Mouse (Mus musculus) embryonic facial prominence, embryonic 14.5 days (tissue): ENCODE data around the gene Camk1. TPM values are rescaled to one million over a fixed set of nuclear protein-coding genes. Genes with fewer than 3 reads are reported as not detected.
"Not testable (repeated sequence)": the region's sequence is repeated elsewhere in the genome, so short reads cannot be mapped to it uniquely, and the experiment has no call there.

ENCODE experiments used
- ATAC-seq: fragments of 200-750 bp; cut with Nextera tagmentation; 2 replicates; pipeline ENCODE4 v1.8.0; 2017; ENCODE audit warnings: low read depth, moderate number of reproducible peaks, moderate TSS enrichment
- DNase-seq: peaks from one replicate; pipeline ENCODE4 v3.0.0-alpha.2; 2015; ENCODE audit warnings: low spot score
- H3K27ac ChIP-seq: fragments of 300-500 bp; sonication (generic); replicated peaks from 2 replicates; pipeline ENCODE4 v1.5.1; 2014; ENCODE audit warnings: low read depth, mild to moderate bottlenecking, low read length, moderate library complexity
- H3K27me3 ChIP-seq: fragments of 300-500 bp; sonication (generic); replicated peaks from 2 replicates; pipeline ENCODE4 v1.6.1; 2014; ENCODE audit warnings: low read length; ENCODE audit not compliant: control insufficient read depth, insufficient read depth
- H3K36me3 ChIP-seq: fragments of 300-500 bp; sonication (generic); 2 replicates; pipeline ENCODE4 v1.6.1; 2014; ENCODE audit warnings: low read length, mixed read lengths; ENCODE audit not compliant: control insufficient read depth, insufficient read depth
- H3K4me1 ChIP-seq: fragments of 300-500 bp; sonication (generic); 2 replicates; pipeline ENCODE4 v1.6.1; 2014; ENCODE audit warnings: antibody characterized with exemption, low read length; ENCODE audit not compliant: control insufficient read depth, insufficient read depth
- H3K4me2 ChIP-seq: fragments of 300-500 bp; sonication (generic); 2 replicates; pipeline ENCODE4 v1.6.1; 2014; ENCODE audit warnings: low read depth, mild to moderate bottlenecking, low read length, moderate library complexity, mixed read lengths
- H3K4me3 ChIP-seq: fragments of 300-500 bp; sonication (generic); 2 replicates; pipeline ENCODE4 v1.5.1; 2014; ENCODE audit warnings: low read depth, mild to moderate bottlenecking, low read length
- H3K9ac ChIP-seq: fragments of 300-500 bp; sonication (generic); 2 replicates; pipeline ENCODE4 v1.6.1; 2014; ENCODE audit warnings: low read depth, mild to moderate bottlenecking, low read length, moderate library complexity, mixed read lengths
- H3K9me3 ChIP-seq: fragments of 300-500 bp; sonication (generic); 2 replicates; pipeline ENCODE4 v1.6.1; 2016; ENCODE audit warnings: low read length; ENCODE audit not compliant: control insufficient read depth
- WGBS: fragments of 180-500 bp; shearing (Covaris S2); extraction: QIAGEN DNeasy Blood & Tissue Kit; methylation state at CpG from one replicate; pipeline ENCODE4 v1.1.7; 2014; 5-methylcytosine and 5-hydroxymethylcytosine counted together
- polyA plus RNA-seq: library from polyadenylated mRNA; unstranded; fragments of >200 nt; fragmentation: Nextera tagmentation; extraction: Ambion mirVana; gene quantifications from 2 replicates; pipeline ENCODE4 v1.2.1, GENCODE M21; 2014

The Camk1 gene
- polyA plus RNA-seq, 1 experiment from 2014 or later = 103 TPM

DNA sequence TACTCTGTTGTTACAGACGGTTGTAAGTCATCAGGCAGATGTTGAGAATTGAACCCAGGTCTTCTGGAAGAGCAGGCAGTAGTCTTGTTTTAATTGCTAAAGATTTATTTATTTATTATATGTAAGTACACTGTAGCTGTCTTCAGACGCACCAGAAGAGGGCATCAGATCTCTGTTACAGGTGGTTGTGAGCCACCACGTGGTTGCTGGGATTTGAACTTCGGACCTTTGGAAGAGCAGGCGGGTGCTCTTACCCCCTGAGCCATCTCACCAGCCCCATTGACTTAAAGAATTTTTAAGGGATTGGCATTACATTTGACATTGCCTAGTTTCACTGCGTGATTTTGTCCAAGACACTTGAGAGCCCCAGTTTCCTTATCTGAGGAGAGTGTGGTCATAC is 11.1 kb downstream of the Camk1 start:
- H3K27ac ChIP-seq, H3K4me2 ChIP-seq, H3K4me1 ChIP-seq, ATAC-seq, H3K27me3 ChIP-seq, H3K4me3 ChIP-seq, H3K9me3 ChIP-seq, H3K9ac ChIP-seq, DNase-seq: not testable (repeated sequence)
- WGBS = 72% methylated on average over 6 of the region's 6 CpGs
- H3K36me3 ChIP-seq = peaks cover 50% of the 10 kb centered on the region

DNA sequence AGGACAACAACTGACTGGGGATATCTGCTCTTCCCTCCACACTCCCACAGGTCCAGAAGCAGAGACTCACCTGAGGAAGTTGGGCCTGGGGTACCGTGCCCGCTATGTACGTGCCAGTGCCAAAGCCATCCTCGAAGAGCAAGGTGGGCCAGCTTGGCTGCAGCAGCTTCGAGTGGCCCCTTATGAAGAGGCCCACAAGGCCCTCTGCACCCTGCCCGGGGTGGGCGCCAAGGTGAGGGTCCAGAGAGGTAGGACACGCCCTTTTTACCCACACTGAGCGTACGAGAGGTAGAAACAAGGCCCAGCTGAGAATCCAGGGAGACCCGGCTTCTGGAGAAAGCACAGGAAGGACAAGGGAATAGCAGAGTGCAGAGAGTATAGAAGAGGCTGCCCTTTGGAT is 12.1 kb downstream of the Camk1 start:
- H3K36me3 ChIP-seq = peaks cover 40% of the 10 kb centered on the region

DNA sequence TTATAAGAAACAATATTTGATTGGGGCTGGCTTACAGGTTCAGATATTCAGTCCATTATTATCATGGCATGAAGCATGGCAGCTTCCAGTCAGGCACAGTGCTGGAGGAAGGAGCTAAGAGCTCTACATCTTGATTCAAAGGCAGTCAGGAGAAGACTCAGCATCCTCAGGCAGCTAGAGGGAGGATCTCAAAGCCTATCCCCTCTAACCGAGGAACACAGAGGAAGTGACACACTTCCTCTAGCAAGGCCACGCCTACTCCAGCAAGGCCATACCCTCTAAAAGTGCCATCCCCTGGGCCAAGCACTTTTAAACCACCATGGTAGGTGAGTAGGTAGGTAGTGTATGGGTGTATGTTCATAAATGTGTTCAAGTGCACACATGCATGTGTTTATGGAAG is 13.2 kb downstream of the Camk1 start:
- no peak overlapping the region for H3K4me2 ChIP-seq
- H3K4me3 ChIP-seq = no peak overlapping the region
- DNase-seq (no peak), ATAC-seq (no peak)
- H3K27ac ChIP-seq = no peak overlapping the region
- H3K9me3 ChIP-seq = no peaks in the 10 kb centered on the region
- H3K9ac ChIP-seq = no peak overlapping the region
- WGBS = 52% methylated on average over 2 of the region's 2 CpGs
- H3K36me3 ChIP-seq = peaks cover 32% of the 10 kb centered on the region
- H3K27me3 ChIP-seq = no peaks in the 10 kb centered on the region
- H3K4me1 ChIP-seq = 0 out of 2 replicates have a peak, but pooled peaks cover 5% of the 10 kb centered on the region

More for the DNA sequence above, 12.1 kb downstream of the Camk1 start:
- WGBS = 95% methylated on average over 9 of the region's 11 CpGs
- ATAC-seq (no peak), DNase-seq (no peak)
- Histone ChIP-seq H3K27ac (no peak overlapping the region), H3K4me1 (no peaks in the 10 kb centered on the region), H3K27me3 (no peaks in the 10 kb centered on the region), H3K9ac (no peak overlapping the region), H3K4me2 (no peak overlapping the region), H3K4me3 (no peak overlapping the region), H3K9me3 (no peaks in the 10 kb centered on the region)

DNA sequence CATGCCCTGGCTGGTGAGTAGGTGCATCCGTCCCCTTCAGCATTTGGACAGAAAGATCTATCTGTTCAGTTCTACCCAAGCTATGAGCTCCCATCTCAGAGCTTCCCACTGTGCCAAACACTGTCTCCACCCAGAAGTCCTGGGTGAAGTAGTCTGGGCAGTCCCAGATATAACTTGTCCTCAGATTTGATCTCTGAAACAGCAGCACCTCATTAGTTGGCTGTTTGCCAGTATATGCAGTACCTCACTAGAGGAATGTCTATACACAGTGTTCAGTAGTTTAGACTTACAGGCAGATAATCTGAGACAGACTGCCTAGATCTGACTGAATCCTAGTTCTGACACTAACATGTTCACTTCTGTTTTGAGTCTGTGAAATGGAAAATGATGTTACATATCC is 14.4 kb downstream of the Camk1 start:
- Histone ChIP-seq H3K27ac (no peak overlapping the region), H3K9ac (no peak overlapping the region), H3K9me3 (no peaks in the 10 kb centered on the region), H3K36me3 (peaks cover 32% of the 10 kb centered on the region), H3K4me1 (0 out of 2 replicates have a peak, but pooled peaks cover 5% of the 10 kb centered on the region), H3K27me3 (no peaks in the 10 kb centered on the region), H3K4me2 (no peak overlapping the region), H3K4me3 (no peak overlapping the region)
- ATAC-seq (no peak), DNase-seq (no peak)
- 88% methylated on average over 1 of the region's 1 CpGs for WGBS

DNA sequence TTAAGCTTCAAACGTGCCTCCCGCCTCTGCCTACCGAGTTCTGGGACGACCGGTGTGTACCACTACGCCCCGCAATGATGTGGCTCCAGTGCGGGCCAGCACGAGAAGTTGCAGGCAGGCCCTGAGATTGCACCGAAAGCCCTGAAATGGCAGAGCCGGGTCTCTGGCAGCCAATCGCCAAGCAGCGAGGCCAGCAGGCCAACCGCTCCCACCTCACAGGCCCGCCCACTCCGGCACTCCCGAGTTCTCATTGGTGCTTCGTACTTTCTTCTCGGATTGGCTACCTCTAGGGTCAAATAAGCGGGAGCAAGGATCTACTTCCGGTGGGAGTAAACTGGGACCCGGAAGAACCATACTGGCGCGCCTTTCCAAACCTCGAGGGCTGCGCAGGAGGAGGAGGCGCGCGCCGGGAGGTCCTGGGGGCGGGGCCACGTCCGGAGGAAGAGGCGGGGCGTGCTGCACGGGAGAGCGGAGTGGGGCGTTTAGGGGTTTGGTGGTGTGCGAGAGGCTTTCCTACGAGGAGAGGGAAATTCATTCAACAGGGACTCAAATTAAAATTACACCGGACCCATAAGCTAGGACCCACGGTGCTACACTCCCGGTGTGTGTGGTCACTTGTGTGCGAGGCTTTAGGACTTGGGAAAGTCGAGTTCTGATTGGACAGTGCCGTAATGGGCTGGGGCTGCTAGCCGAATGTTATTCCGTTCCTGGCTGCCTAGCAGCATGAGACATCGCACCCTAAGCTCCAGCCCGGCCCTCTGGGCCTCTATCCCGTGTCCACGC is 17.1 kb downstream of the Camk1 start, which contains the start of gene Ogg1:
Ogg1 (plus strand) TSS at position 440 of the 783 bp plus-strand sequence.
- Histone ChIP-seq H3K9me3 (no peaks in the 10 kb centered on the region), H3K4me1 (0 out of 2 replicates have a peak, but pooled peaks cover 5% of the 10 kb centered on the region), H3K4me2 (peak within 1 kb of the TSS; percentile 92), H3K27me3 (no peaks in the 10 kb centered on the region), H3K27ac (peak within 1 kb of the TSS; percentile 94), H3K36me3 (peaks cover 39% of the 10 kb centered on the region), H3K4me3 (peak within 1 kb of the TSS; percentile 63), H3K9ac (peak within 1 kb of the TSS; percentile 71)
- DNase-seq = peak; percentile 100
- WGBS = under 1% methylated on average over 46 of the region's 52 CpGs
- peak; percentile 98 for ATAC-seq

DNA sequence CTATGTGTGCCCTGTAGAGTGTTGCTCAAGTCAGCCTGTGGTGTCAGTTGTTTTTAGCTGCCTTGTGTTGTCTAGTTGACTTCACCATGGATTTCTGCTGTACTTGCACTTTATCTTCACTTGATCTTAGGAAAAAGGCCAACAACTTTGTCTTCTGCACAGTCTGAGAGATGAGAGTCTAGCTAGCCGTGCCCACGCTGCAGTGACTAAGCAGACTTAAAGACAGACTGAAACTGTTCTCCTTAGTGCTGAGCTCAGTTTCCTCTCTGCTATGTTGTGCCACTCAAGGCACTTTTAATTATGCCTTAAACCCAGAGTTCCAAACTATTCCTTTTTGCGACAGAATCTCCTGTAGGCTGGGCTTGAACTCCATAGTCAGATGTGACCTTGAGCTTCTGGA is 27.8 kb downstream of the Camk1 start:
- ATAC-seq (no peak), DNase-seq (no peak)
- no peak overlapping the region for H3K27ac ChIP-seq
- H3K4me3 ChIP-seq = no peak overlapping the region
- H3K27me3 ChIP-seq = no peaks in the 10 kb centered on the region
- H3K9ac ChIP-seq = no peak overlapping the region
- H3K4me1 ChIP-seq = no peaks in the 10 kb centered on the region
- no peaks in the 10 kb centered on the region for H3K9me3 ChIP-seq
- no peak overlapping the region for H3K4me2 ChIP-seq
- WGBS = 91% methylated on average over 3 of the region's 3 CpGs
- peaks cover 93% of the 10 kb centered on the region for H3K36me3 ChIP-seq

DNA sequence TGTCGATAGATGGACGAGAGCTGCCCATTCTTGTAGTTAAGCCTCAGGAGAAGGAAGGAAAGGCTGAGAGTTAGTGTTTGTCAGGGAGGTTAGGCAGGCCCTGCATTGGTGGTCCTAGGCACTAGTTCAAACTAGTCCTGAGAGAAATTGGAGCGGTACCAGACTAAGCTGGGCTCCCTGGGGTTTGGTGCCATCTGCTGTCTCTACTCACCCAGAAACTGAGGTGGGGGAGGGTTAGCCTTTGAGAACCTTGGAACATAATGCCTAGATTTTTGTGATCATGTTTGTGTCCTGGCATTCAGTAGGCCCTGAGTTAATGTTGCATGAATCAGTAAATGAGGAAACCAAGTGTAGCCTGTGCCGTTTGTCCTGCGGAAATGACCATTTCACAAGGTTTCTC is 35.6 kb downstream of the Camk1 start:
- peak overlapping the region; percentile 95; the same call in 1 of the 2 replicates for H3K27ac ChIP-seq
- DNase-seq = peak; percentile 53

DNA sequence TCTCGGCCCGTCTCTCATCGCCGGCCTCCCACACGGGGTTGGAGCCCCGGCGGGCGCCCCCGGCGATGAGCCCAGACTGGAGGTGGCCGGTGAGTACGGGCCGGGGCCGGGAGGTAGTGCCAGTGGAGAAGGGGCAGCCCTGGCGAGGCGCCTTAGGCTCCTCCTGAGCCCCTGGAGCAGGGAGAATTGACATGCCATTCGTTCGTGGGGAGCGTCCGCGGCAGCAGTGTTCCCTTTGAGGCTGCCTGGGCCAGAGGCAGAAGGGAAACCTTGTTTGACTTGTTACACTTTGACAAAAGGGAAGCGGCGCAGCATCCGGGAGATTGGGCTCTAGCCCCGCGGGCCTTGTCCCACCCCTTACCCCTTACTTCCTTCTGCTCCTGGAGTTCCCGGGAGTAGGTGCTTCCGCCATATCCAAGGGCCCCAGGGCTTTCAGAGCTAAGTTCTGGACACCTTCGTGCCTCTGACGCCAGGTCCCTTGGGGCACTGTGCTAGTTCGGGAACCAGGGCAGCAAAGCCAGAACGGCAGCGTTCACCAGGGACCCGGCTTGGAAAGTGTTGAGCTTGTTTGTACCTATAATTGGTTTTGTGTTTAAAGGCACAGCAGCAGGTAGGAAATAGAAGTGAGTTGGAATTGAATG is 36.2 kb downstream of the Camk1 start:
- WGBS = 0% methylated on average over 18 of the region's 34 CpGs
- peak; percentile 54 for DNase-seq
- Histone ChIP-seq H3K4me3 (peak overlapping the region; percentile 86), H3K36me3 (peaks cover 25% of the 10 kb centered on the region), H3K27me3 (no peaks in the 10 kb centered on the region), H3K9me3 (no peaks in the 10 kb centered on the region), H3K4me1 (peaks cover 6% of the 10 kb centered on the region; the same call in 1 of the 2 replicates), H3K27ac (peak overlapping the region; percentile 95), H3K9ac (peak overlapping the region; percentile 93), H3K4me2 (peak overlapping the region; percentile 88)
- no peak for ATAC-seq

More for the DNA sequence above, 35.6 kb downstream of the Camk1 start:
- Histone ChIP-seq H3K9ac (peak overlapping the region; percentile 93), H3K27me3 (no peaks in the 10 kb centered on the region), H3K36me3 (peaks cover 30% of the 10 kb centered on the region), H3K4me2 (peak overlapping the region; percentile 88), H3K4me1 (peaks cover 6% of the 10 kb centered on the region; the same call in 1 of the 2 replicates), H3K4me3 (peak overlapping the region; percentile 86), H3K9me3 (no peaks in the 10 kb centered on the region)
- WGBS = 26% methylated on average over 5 of the region's 5 CpGs
- ATAC-seq = no peak
